Mouse (Mus musculus): ENCODE measurements at regions not wholly inside any gene's neighbourhood (a gene's known extent, or its start where the extent isn't known, plus 50 kb on each side); places are given as distances from the start of the nearest gene placed in this dataset.
"Not testable (repeated sequence)": the region's sequence is repeated elsewhere in the genome, so short reads cannot be mapped to it uniquely, and the experiment has no call there.

DNA sequence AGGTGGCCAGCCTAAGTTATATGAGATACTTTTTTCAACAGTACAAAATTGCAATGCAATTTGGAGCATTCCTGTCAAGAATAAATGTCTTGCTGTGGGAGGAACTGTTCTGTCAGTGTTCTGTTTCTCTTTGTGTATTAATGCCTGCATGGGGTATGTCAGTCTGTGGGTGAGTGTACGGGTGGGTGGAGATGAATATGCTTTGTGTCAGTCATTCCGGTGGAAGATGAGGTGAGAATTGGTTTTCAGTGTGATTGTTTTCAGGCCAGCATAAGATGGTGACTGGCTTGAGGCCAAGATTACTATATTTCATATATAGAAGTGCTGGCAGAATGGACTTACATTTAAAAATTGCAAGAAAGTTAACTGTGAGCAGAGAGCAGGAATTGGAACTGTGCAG lies 184.0 kb downstream of the Frk start:
- peak in 1 of 2 experiments; percentile 21 for DNase-seq (ENCODE audit: extremely low spot score in 1 of 2, low spot score in 2 of 2)
- intact Hi-C loops (cut with DNase I) = no loop called here

DNA sequence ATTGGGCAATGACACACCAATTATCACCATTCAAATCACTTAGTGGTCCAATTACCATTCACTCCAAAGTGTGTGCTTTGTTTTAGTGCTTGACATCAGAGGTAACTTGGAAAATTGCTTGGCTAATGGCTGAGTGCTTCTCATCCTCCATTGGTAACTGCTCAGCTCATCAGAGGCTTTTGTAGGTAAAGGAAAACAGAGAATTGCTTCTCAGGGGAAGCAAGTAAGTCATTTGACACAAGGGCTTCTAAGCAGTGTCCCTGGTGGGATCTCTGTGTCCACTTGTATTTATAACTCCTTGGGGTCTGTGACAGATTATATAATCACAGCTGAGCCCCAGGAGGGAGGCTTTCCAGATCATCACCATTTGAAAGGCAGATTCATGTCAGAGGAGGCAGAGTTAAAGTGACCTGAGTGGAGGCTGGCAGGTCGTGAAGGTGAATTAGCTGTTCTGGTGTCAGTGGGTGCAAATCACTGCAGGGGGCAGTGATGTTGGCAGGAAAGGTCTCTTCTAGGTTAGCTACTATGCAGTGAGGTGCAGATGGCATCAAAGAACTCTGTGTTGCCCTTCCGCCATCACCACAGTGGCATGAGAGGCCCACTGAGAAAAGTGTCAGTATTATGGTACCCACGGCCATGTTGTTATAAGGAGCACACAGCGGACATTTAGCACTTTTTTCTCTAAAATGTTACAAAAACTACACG lies 184.7 kb downstream of the Frk start:
- intact Hi-C loops (cut with DNase I) = no loop called here
- DNase-seq (ENCODE audit: extremely low spot score in 1 of 2, low spot score in 2 of 2) = no peak

DNA sequence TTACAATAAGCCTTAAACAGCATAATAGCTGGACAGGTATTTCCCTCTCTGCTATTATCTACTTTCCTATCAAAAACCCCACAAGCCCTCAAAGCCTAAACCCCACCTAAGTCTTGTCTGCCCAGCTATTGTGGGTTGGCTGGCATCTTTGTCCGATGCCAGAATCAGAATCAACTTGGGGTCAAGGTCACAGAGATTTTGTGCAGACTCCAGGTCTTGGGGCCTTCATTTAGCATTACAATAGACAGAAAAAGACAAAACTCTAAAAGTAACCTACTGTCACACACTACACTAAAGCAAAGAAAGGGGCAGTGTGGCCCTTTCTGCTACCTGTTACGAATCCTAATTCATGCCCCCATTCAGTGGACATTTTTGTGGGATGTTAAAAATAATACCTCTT lies 188.6 kb downstream of the Frk start:
- no peak for DNase-seq (ENCODE audit: extremely low spot score in 1 of 2, low spot score in 2 of 2)
- intact Hi-C loops (cut with DNase I) = no loop called here

DNA sequence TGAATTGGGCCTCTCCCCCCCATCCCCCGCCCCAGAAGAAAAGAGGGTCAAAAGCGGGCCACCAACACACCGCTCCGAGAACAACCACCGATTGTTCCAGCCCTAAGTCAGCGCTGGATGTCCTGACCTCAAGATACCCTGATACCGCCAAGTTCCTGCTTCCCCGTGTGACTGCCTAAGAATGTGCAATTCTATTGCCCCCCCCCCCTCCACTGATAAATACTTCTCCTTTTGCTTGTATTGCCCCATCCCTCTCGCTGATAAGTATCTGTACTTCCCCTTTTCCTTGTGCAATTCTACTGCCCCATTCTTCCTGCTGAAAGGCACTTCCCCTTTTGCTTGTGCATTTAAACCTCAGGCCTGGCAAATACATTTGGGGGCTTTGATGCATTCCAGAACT lies 216.2 kb downstream of the Frk start:
- intact Hi-C loops (cut with DNase I); DNase-seq (ENCODE audit: extremely low spot score in 1 of 2, low spot score in 2 of 2): not testable (repeated sequence)

DNA sequence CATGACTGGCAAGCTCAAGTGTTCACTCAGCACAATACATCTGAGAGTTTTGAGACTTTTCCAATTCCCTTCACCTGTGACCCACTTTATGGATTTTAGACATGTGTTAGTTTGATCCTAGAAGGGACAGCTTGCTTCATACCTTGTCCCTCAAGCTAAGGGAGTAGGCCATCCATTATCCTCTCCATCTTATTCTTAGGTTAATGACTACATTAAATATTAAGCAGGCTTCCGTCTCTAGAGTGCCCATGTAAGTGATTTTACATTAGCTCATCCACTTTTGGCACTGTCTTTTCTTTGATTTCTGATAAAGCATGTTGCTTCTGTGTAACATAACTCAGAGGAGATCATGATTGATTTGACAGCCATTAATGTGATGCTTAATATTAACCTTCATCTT lies 218.8 kb downstream of the Frk start:
- DNase-seq (ENCODE audit: extremely low spot score in 1 of 2, low spot score in 2 of 2) = no peak
- intact Hi-C loops (cut with DNase I) = no loop called here

DNA sequence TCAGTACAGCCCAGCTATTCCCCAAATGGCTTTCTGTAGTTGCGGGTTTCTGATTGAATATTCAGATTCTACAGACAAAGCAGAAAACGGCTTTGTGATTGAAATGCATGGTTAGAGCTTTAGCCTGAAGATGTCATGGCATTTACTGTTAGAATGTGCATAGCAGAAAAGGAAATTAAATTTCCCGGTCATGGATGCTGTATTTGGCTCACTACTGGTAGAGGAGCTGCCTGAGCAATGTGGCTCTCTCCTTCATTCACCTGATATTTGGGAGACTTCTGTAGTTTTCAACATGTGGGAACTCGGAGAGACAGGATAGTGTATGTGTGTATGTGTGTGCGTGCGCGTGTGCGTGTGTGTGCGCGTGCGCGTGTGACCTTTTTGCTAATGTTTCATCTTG lies 222.2 kb downstream of the Frk start:
- intact Hi-C loops (cut with DNase I) = no loop called here
- DNase-seq (ENCODE audit: extremely low spot score in 1 of 2, low spot score in 2 of 2) = no peak

DNA sequence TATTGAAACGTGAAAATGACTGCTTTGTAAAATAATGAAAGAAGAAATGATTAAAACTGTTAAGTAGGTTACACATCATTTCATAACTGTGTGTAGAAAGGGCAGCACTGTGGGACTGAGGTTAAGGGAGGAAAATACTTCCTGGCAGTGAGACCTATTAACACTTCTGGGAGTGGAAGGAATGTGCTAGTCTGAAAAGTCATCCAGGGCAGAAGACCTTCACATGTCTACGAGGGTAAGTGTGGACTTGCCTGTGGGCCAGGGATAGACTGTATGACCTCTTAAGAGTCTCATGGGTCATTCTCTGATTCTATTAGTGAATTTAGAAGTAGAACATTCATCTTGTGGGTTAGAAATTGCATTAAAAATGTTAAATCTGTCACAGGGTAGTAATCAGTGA lies 248.1 kb downstream of the Frk start:
- intact Hi-C loops (cut with DNase I) = no loop called here
- no peak for DNase-seq (ENCODE audit: extremely low spot score in 1 of 2, low spot score in 2 of 2)

DNA sequence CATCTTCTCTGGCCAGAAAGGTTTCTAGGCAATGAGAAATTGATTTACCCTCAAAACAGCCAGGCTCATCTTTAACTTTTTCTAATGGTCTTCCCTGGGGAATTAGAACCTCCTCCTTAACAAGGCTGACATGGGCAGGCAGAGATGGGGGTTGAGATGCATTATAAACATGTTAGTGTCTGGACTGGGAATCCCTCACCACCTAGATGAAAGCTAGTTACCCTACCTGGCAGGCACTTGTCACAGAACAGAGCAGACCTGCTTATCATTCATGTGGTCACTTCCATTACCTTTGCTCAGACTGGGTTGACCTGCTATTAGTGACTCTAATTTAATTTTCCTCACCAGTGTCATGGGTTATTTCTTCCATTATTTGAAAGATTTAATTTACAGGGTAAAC lies 279.2 kb downstream of the Frk start:
- DNase-seq (ENCODE audit: extremely low spot score in 1 of 2, low spot score in 2 of 2) = no peak
- intact Hi-C loops (cut with DNase I) = no loop called here

DNA sequence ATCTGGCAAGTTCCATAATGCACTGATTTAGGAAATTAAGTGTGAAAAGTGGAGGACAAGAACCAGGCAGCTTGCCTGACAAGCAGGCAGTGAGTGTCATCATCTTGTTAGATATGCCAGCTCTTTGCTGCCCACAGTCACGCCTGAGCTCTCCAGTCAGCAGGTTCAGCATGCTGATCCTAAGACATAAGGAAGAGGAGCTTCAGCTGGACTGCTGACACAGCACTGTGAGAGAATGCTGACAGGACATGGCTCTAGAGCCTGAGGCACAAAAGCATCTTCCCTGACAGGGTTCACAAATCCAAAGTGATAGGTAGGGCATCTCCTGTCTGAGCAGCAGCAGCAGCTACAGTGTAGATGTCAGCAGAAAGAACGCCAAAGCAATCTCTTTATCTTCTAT lies 308.9 kb downstream of the Frk start:
- intact Hi-C loops (cut with DNase I) = no loop called here
- no peak for DNase-seq (ENCODE audit: extremely low spot score in 1 of 2, low spot score in 2 of 2)

DNA sequence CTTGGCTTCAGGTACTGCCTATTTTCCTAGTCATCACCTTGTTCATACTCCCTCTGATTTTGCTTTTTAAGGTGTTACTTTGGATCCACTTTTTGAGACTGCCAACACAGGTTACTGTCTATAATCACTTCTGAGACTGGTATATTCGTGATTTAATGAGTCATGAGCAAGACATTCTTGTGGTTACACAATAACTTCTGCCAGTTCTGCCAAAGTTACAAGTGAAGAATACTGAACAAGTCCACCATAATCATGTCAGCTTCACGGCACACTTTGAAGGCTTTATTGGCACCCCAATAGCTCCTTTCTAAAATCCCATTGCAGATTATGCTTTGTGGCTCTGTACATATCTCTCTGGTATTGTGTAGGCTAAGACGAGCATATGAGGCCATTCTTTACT lies 327.9 kb downstream of the Frk start:
- DNase-seq (ENCODE audit: extremely low spot score in 1 of 2, low spot score in 2 of 2) = no peak
- intact Hi-C loops (cut with DNase I) = no loop called here

DNA sequence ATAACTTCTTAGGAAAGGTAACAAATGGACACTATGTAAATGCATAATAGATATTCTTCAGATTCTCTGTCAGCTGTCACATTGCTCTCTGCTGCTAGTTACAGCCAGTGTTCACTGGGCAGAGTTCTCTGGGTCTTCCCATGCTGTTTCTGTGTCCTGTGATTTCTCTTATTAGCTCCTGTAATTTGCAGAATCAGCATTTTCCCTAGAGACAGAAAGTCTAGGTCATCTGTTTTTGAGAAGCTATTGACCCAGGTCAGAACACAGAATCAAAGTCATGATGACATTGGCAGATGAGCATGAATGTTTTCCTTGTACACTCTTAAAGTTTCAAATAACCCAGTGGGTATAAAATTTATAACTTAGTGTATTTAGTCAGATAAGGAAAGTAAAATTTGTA lies 340.9 kb downstream of the Frk start:
- DNase-seq (ENCODE audit: extremely low spot score in 1 of 2, low spot score in 2 of 2) = no peak
- intact Hi-C loops (cut with DNase I) = no loop called here

DNA sequence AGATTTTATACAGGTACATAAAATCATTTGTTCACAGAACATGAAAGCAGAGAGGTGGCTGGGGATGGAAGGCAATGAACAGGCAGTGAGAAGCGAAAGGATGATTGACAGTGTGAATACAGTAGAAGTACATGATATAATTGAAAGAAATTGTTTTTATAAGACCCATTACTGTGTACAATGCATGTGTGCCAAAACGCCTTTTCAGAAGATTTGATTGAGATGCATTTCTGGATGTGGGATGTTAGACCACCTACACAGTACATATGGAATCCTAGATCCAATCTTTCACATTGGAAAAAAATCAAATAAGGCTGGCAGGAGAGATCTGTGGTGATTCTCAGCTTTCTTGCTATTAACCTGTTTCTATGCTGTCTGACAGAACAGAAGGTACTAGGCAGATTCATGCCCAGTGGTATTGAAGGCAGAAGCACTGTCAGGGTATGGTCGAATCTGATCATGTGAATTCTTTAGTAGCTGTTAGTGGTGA lies 358.9 kb downstream of the Frk start:
- intact Hi-C loops (cut with DNase I) = no loop called here
- DNase-seq (ENCODE audit: extremely low spot score in 1 of 2, low spot score in 2 of 2) = no peak

DNA sequence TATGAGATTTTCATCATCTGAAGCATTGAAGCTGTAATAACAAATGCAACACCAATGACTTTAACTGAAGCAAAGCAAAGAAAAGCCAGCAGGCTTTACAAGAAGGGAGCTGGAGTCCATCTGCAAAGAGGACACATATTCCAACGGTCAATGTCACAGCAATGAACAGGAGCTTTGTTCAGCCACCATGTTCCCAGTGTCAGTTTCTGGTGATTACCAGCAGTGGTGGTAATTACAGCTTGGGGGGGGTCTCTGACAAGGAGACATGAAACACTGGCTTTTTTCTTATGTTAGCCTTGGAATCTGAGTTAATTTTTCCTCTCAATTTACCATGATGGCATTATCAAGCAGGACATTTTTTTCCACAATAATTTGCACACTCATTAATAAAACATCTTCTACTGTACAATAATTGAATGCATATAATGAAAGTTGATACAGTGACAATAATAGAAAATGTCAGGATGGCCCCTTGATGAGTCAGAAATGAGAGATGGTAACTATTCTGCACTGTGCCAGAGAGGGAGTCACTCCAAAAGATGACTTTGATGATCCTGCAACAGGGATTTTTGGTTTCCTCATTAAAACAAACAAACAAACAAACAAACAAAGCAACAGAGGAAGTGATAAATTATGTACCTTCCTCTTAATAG lies 373.4 kb downstream of the Frk start:
- DNase-seq (ENCODE audit: extremely low spot score in 1 of 2, low spot score in 2 of 2) = no peak
- intact Hi-C loops (cut with DNase I) = no loop called here

DNA sequence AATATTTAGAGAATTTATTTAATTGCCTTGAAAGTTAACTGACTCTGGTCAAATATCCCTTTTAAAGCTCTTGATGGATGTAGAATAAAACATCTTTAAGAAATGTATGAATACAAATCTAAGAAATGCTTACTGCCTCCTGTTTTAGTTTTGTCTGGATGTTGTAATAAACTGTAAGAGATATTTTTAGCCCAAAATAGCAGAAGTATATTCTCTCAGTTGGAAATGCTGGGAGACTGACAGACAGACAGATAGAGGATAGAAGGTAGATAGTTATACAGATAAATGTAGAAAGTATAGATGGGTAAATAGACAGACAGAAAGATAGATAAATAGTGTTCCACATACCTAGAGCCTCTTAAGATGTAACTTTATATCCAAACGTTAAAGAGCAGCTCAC lies 379.5 kb downstream of the Frk start:
- DNase-seq (ENCODE audit: extremely low spot score in 1 of 2, low spot score in 2 of 2) = no peak
- intact Hi-C loops (cut with DNase I) = no loop called here

DNA sequence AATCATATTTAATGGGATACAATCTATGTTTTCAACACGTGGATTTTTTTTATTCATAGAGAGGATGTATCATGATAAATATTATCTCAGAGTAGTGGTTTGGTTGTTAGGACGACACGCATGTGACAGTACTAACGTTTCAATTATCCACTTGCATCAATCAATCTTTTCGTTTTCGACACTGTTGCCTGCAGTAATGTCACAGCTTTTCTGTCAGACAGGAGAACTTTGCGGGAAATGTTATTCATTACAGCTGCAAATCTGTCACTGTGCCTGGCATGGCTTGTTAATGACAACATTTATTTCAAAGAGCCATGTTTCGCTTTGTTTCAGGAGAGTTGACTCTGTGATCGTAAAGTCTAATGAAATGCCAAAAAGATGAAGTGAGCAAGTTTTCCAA lies 388.7 kb downstream of the Frk start:
- no peak for DNase-seq (ENCODE audit: extremely low spot score in 1 of 2, low spot score in 2 of 2)
- intact Hi-C loops (cut with DNase I) = no loop called here

DNA sequence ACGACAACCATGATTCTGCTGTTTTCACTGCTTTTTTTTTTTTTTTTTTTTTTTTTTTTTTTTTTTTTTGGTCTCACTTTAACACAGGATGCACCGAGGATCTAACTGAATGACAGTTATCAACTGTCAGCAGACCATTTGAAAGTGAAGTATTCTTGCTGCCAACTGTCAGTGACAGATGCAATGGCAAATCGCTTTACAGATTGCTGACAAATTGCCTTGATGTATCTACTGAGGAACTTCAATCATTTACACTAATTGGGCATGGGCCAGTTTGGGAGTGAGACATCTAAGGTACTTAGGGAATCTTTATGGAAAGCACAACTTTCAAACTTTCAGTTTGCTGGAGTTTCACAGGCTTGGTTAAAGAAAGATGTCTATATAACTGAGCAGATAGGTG lies 395.3 kb downstream of the Frk start:
- intact Hi-C loops (cut with DNase I) = no loop called here
- DNase-seq (ENCODE audit: extremely low spot score in 1 of 2, low spot score in 2 of 2) = no peak

DNA sequence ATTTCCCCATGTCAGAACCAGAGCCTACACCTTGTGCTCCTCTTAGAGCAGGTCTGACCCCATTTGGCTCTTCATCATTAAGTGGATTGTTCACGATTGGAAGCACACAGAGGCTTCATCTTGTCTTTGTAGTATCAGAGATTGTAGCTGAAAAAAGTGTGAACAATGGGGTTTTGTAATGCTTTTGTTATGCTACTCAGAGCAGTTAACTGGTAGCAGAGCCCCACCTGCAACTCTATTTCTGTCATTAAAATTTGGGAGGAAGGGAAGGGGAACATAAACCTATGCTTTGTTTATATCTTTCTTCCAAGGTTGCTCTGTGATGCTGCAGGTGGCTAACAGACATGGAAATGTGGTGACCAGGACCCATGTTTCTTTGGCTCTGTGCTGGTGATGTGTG lies 404.4 kb downstream of the Frk start:
- no peak for DNase-seq (ENCODE audit: extremely low spot score in 1 of 2, low spot score in 2 of 2)
- intact Hi-C loops (cut with DNase I) = no loop called here

DNA sequence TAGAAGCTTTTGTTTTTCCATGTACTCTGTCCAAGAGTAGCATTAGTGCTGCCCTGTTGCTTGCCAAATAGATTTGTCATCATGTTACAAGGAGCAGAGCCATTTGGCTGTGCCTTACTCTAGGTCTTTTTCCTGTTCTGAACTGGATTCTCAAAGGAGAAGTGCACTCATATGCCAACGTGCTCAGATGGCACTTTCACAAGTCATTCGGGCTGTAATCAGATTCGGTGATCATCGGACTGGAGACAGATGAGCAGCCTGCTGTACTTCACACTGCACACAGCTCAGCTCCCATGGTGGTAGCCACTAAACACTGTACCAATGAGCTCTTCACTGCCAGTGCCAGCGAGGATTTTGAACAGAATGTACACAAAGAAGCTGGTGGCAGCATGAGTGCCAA lies 421.1 kb downstream of the Frk start:
- DNase-seq (ENCODE audit: extremely low spot score in 1 of 2, low spot score in 2 of 2) = no peak
- intact Hi-C loops (cut with DNase I) = no loop called here

DNA sequence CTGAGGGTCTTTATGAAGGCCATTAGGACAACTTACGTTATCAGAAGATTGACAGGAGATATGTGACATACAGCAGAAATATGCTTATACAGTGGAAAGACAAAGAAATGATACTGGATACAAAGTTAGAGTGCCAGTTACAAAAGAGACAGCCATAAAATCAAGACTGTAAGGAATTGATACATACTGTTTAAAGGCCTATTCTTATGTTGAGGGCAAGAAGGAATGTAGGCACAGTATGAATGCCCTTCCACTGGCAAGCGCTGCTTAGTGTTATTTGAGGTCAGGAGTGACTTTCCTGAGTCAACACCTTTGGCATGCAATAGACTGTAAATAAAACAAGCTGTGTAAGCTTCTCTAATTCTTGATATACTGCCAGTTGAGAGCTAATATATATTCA lies 421.5 kb downstream of the Frk start:
- no peak for DNase-seq (ENCODE audit: extremely low spot score in 1 of 2, low spot score in 2 of 2)
- intact Hi-C loops (cut with DNase I) = no loop called here

DNA sequence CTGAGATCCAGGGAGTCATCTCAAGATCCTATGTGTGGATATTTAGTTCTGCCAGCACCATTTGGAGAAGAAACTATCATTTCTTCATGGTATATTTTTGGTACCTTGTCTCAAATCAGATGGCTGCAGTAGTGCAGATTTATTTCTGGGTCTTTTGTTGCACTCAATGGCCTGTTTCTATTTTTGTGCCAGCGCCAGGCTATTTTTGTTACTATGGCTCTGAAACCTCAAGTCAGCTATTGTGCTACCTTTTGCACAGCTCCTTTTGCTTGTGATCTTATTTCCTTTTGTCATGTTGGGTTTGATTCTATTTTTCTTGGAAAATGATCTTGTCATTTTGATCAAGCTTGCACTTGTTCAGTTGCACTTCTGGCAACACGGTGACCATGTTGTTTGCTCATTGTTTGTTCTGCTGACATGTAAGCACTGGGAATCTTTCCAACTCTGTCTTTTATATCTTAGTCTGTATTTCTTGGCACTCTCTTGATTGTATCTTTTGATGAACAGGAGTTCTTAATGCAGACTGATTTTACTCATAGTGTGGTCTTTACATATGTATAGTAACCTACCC lies 429.0 kb downstream of the Frk start:
- intact Hi-C loops (cut with DNase I) = no loop called here
- no peak for DNase-seq (ENCODE audit: extremely low spot score in 1 of 2, low spot score in 2 of 2)
